Mouse (Mus musculus) left cerebral cortex, postnatal 36 days (tissue): ENCODE data around the gene Akt2. TPM values are rescaled to one million over a fixed set of nuclear protein-coding genes. Genes with fewer than 3 reads are reported as not detected.
A peak's percentile ranks its signal among the peaks of the same experiment; 100 is the strongest.

Source experiments
- DNase-seq, 2 experiments: peaks; one replicate each; pipeline ENCODE4 v3.0.0; 2021 to 2022; ENCODE audit warnings: low spot score in 2 of 2, mixed read lengths in 1 of 2
- intact Hi-C: fragments of 180-260 bp; cut with DNase I; formaldehyde crosslinking; loops from one replicate; pipeline ENCODE4 v1.15.1; 2025
- total RNA-seq, 2 experiments: library from RNA; stranded (reverse); gene quantifications; 2 replicates each; pipeline ENCODE4 v1.2.3; 2021

The Akt2 gene
- total RNA-seq, 2 experiments from 2014 or later: 113 to 124 TPM

GRCm38 (mm10) chr7:27580380-27581174 is 10.8 kb upstream of the Akt2 start:
- intact Hi-C loops: no loop called here
- no peak for DNase-seq

- no peak for DNase-seq
- intact Hi-C loops: no loop called here
Measured at GRCm38 (mm10) chr7:27586861-27587260, 4.5 kb upstream of the Akt2 start.

- DNase-seq: no peak
- intact Hi-C loops: no loop called here
Measured at GRCm38 (mm10) chr7:27587741-27588140, 3.6 kb upstream of the Akt2 start.

GRCm38 (mm10) chr7:27590088-27590487 is 1.3 kb upstream of the Akt2 start:
- DNase-seq: no peak
- intact Hi-C loops: loop anchor here (2.0 kb wide), 1 partner anchor 95 kb away; no protein-coding TSS in a partner anchor

DNA sequence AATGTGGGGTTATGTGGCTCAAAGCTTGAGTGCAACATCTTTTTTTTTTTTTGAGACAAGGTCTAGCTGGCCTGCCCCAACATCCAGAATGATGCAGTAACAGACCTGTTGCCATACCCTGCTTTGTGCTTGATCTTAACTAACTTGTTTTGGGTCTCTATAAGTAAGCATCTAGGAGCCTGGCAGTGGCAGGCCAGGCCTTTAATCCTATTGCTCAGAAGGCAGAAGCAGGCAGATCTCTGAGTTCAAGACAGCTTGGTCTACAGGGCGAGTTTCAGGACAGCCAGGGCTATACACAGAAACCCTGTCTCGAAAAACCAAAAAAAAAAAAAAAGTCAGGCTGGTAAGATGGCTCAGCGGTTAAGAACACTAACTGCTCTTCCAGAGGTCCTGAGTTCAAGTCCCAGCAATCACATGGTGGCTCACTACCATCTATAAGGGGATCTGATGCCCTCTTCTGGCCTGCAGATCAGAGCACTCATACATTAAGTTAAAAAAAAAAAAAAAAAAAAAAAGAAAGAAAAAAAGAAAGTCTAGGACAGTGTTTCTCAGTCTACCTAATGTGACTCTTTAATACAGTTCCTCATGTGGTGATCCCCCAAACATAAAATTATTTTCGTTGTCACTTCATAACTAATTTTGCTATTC is 662 bp upstream of the Akt2 start:
- intact Hi-C loops: loop anchor here (1.0 to 2.0 kb wide), 2 partner anchors 63 to 94 kb away; partner anchors contain the start of gene Ttc9b

GRCm38 (mm10) chr7:27592217-27592929 is 1.0 kb downstream of the Akt2 start:
- no peak for DNase-seq
- intact Hi-C loops: no loop called here

More for the DNA sequence above, 662 bp upstream of the Akt2 start:
- no peak for DNase-seq

GRCm38 (mm10) chr7:27592934-27593645 is 1.7 kb downstream of the Akt2 start:
- intact Hi-C loops: no loop called here
- DNase-seq: no peak

GRCm38 (mm10) chr7:27596586-27597503 is 5.5 kb downstream of the Akt2 start:
- intact Hi-C loops: no loop called here
- no peak for DNase-seq

DNA sequence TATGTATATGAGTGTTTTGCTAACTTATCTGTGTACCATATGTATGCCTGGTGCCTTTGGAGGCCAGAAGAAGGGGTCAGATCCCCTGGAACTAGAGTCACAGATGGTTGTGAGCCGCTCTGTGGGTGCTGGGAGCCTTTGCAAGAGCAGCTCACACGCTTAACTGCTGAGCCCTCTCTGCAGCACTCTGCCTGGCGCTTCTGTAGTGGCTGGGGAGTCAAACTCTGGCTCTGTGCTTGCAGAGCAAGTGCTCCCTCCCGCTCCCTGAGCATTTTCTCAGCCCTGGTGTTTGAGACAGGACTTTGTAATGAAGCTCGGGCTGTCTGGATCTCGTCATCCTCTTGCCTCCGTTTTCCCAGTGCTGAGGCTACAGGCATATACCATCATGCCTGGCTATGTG is 6.7 kb downstream of the Akt2 start:
- intact Hi-C loops: no loop called here
- DNase-seq: peak in 1 of 2 experiments; percentile 41

DNA sequence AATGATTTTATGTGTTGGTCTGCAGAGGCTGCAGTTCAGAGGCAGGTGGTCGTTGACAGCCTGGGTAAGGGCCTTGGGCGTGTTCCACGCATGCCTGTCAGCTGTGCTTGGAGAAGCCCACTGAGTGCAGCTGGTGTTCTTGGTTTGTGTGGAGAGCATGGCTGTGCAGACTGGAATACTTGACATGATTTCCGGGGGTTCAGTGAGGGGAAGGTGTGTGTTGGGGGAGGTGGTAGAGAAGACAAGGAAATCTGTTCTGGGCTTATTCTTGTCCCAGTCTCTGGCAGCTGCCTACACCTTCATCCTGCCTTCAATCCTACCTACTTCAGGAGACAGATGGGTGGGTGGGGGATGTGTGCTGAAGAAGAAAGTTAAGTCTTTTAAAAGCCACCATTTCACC is 10.3 kb downstream of the Akt2 start:
- intact Hi-C loops: loop anchor here (1.0 kb wide), 1 partner anchor 52 kb away; the partner anchor contains the start of gene Ttc9b
- DNase-seq: peak; percentile 79 to 83

GRCm38 (mm10) chr7:27602161-27602560 is 10.8 kb downstream of the Akt2 start:
- DNase-seq: no peak
- intact Hi-C loops: no loop called here

GRCm38 (mm10) chr7:27602835-27603234 is 11.5 kb downstream of the Akt2 start:
- DNase-seq: no peak
- intact Hi-C loops: no loop called here

DNA sequence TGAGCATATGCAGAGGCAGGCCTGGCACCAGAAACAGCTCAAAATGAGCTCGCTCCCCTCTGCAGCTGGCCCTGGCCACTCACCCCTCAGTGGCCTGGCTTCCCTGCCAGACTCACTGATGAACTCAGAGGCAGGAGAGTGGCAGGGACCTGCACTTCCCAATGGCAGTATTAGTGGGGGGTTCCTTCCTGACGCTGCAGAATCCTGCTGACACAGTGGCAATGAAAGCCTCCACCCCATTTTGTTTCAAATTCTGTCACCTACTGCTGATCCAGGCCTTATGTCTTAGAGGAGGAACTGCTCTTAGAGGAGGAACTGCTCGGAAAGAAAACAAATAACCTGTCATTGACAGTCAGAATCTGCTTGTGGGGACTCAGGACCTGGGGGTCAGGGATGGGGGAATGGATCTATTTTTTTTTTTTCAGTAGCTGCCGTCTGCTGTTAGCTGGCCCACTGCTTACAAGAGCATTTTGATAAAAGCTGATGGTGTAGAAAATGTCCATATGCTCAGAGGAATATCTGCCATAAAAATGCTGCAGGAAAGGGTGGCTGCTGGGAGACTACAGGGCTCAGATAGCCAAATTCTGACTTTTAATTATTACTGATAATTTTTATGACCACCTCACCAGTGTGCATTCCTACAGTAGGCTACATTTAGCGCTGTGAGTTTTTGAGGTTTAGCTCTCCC is 13.5 kb downstream of the Akt2 start:
- intact Hi-C loops: no loop called here
- no peak for DNase-seq

- DNase-seq: peak; percentile 81 to 82
- intact Hi-C loops: no loop called here
Measured at GRCm38 (mm10) chr7:27605499-27606285, 14.3 kb downstream of the Akt2 start.

DNA sequence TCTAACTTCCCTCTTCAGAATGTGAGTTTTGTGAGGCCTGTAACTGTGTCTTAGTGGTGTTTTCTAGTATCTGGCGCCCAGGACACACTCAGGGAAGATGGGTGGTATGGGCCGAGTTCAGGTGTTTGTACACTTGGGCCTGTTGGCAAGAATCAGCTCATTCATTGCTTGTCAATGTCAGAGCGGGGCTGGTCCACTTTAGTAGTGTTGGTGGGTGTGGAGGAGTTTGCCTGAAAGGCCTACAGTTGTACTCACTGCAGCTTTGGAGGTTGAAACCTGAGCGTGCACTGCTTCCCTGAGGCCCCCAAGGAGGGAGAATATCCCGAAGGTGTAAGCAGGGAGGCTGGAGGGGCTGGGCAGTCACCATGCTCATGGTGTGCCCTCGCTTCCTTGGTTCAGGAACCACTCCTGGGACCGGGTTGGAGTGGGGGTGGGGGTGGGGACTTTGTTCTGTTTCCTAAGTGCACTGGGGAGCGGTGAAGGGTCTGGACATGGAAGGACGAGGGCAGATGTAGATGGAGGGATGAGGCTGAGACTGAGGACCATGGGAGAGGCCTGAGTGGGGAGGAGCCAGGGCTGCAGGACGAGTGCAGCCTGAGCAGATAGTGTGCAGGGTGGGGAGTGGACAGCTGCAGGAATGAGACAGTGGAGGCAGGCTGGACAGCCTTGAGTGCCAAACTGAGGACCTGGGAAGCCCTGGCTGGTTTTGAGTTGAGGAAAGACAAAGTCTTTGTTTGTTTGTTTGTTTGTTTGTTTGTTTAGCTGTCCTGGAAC is 15.3 kb downstream of the Akt2 start:
- intact Hi-C loops: no loop called here
- no peak for DNase-seq

DNA sequence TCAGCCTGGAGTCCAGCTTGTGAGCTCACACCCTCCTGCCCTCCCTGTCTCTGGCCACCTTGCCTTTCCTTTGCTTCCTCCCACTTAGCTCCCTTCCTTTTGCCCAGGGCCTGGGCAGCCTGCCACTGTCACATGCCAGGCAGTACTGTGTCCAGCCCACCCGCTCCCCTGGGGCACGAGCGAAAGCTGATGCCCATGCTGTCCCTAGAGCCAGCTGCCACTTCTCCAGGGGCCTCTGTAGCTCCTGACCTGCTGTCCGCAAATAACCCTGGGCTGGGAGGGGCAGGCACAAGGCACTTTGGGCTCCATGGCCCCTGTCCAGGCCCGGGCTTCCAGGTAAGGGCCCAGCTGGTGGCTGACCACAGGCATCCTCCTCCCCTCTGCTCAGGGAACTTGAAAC is 16.2 kb downstream of the Akt2 start:
- DNase-seq: peak in 1 of 2 experiments; percentile 63
- intact Hi-C loops: no loop called here

GRCm38 (mm10) chr7:27608130-27608529 is 16.8 kb downstream of the Akt2 start:
- no peak for DNase-seq
- intact Hi-C loops: no loop called here
